Mouse (Mus musculus) lung, adult 2 months (tissue): ENCODE results near the gene Zdhhc20.

Experiments used
- CTCF ChIP-seq: fragments of 200-500 bp; IDR thresholded peaks from 2 replicates; pipeline ENCODE4 v1.5.1; 2011; ENCODE audit warnings: mild to moderate bottlenecking, low read length, control low read depth; ENCODE audit not compliant: insufficient read depth
- POLR2A ChIP-seq: fragments of 200-500 bp; IDR thresholded peaks from 2 replicates; pipeline ENCODE4 v1.6.1; 2011; ENCODE audit warnings: low read depth, mild to moderate bottlenecking, control low read depth, low read length, borderline replicate concordance; ENCODE audit errors: extremely low read depth

DNA sequence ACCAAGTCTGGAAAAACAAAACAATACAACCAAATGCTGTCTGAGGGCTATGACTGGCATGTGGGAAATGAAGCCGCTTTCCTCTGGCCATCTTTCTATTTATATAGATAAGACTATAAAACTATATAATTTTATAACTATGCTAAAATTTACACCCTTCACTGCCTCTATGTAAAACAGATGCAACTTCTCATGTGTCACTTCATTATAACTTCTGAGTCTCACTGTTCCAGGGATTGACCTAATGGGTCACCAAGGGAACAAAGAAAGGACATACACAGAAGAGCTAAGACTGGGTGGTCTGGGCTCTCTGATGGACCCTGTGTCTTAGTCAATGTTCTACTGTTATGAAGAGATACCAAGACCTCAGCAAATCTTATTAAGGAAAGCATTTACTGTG, 2.9 kb upstream of the Zdhhc20 start:
- TF ChIP-seq CTCF, result no peak
- no peak for TF ChIP-seq POLR2A
